Mouse (Mus musculus) E14TG2a.4 (cell line): ENCODE results near the gene Bcl9l.

Experiments
- CTCF ChIP-seq: conservative IDR thresholded peaks from 2 replicates; pipeline ENCODE4 v1.5.1; 2014; ENCODE audit warnings: low read length
- NANOG ChIP-seq: IDR thresholded peaks from 2 replicates; pipeline ENCODE4 v1.6.1; 2014; ENCODE audit warnings: borderline replicate concordance, low read length, mixed read lengths
- POU5F1 ChIP-seq: IDR thresholded peaks from 2 replicates; pipeline ENCODE4 v1.6.1; 2014; ENCODE audit warnings: low read length, borderline replicate concordance

DNA sequence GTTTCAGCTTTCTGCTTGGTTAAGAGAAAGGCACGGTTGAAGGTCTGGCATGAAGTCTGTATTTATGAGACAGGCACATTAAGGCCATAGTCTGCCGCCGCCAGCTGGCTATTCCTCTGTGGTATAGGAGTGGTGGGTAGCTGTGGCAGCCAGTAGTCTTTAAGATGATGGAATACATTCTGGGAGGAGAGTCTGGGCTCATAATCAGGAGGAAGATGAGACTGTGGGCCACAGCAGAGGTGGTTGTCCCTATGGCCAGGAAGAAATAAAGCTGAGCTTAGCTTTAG, 30.0 kb downstream of the Bcl9l start:
- TF ChIP-seq CTCF (no peak), POU5F1 (no peak), NANOG (no peak)
